Mouse (Mus musculus): Measurements from ENCODE around the gene Fam204a.

GRCm38 (mm10) chr19:60219395-60219794 is 7.1 kb downstream of the Fam204a start:
- TF ChIP-seq CHD2 (IDR thresholded peaks at IDR 0.05; ENCODE audit: low read depth, low read length), result no peak
- no peak for TF ChIP-seq MAFK (IDR thresholded peaks at IDR 0.05; ENCODE audit: insufficient read depth, low read depth, low read length)
- no peak for TF ChIP-seq ZC3H11A (IDR thresholded peaks at IDR 0.05; ENCODE audit: borderline replicate concordance, low read depth, low read length)
- TF ChIP-seq HCFC1 (IDR thresholded peaks at IDR 0.05; ENCODE audit: borderline replicate concordance, insufficient read depth, low read length), result no peak
